Mouse (Mus musculus) spleen, adult 2 months (tissue): Measurements from ENCODE around the gene Slc12a8.

Experiments
- CTCF ChIP-seq: fragments of 200-500 bp; IDR thresholded peaks from 2 replicates; pipeline ENCODE4 v1.5.1; 2011; ENCODE audit warnings: mild to moderate bottlenecking, inconsistent platforms; ENCODE audit not compliant: insufficient read depth, insufficient read length, insufficient replicate concordance; ENCODE audit errors: extremely low read depth
- POLR2A ChIP-seq: fragments of 200-500 bp; IDR thresholded peaks from 2 replicates; pipeline ENCODE4 v1.6.1; 2011; ENCODE audit warnings: low read depth, low read length, inconsistent platforms

GRCm38 (mm10) chr16:33673530-33674109, 156.5 kb downstream of the Slc12a8 start:
- TF ChIP-seq POLR2A (no peak), CTCF (no peak)
